Mouse (Mus musculus) bone marrow, adult 2 months (tissue): ENCODE data around the gene Eif2ak1. TPM values are rescaled to one million over a fixed set of nuclear protein-coding genes. Genes with fewer than 3 reads are reported as not detected.
A peak's percentile ranks its signal among the peaks of the same experiment; 100 is the strongest.

Experiments
- H3K27ac ChIP-seq: fragments of 200-500 bp; 2 replicates; pipeline ENCODE4 v1.5.1; 2012; ENCODE audit warnings: low read depth, mild to moderate bottlenecking, control low read depth, inconsistent platforms, low read length; ENCODE audit not compliant: control insufficient read depth, poor library complexity, insufficient read depth
- H3K4me1 ChIP-seq: fragments of 200-500 bp; 2 replicates; pipeline ENCODE4 v1.6.1; 2011; ENCODE audit warnings: low read length; ENCODE audit not compliant: control insufficient read depth, insufficient read depth
- H3K4me3 ChIP-seq: fragments of 200-500 bp; replicated peaks from 2 replicates; pipeline ENCODE3; 2011; ENCODE audit warnings: mild to moderate bottlenecking, low read depth, low read length, control low read depth; ENCODE audit not compliant: control insufficient read depth
- CTCF ChIP-seq: fragments of 200-500 bp; IDR thresholded peaks from 2 replicates; pipeline ENCODE4 v1.5.1; 2011; ENCODE audit warnings: low read length, control low read depth; ENCODE audit not compliant: control insufficient read depth, insufficient read depth
- POLR2A ChIP-seq: fragments of 200-500 bp; IDR thresholded peaks from 2 replicates; pipeline ENCODE4 v1.6.1; 2011; ENCODE audit warnings: low read depth, mild to moderate bottlenecking, control low read depth, low read length, borderline replicate concordance; ENCODE audit not compliant: control insufficient read depth
- WGBS: fragments of 180-500 bp; shearing (Covaris S2); methylation state at CpG from one replicate; pipeline ENCODE4 v1.1.7; 2018; 5-methylcytosine and 5-hydroxymethylcytosine counted together
- polyA plus RNA-seq: library from polyadenylated mRNA; stranded (reverse); fragments of >200 nt; gene quantifications from 2 replicates; pipeline ENCODE4 v1.2.4, GENCODE M21; 2011; ENCODE audit warnings: low replicate concordance; ENCODE audit not compliant: missing spikeins, insufficient read depth, insufficient read length

Gene Eif2ak1
- polyA plus RNA-seq, 1 experiment, result 67.6 TPM

DNA sequence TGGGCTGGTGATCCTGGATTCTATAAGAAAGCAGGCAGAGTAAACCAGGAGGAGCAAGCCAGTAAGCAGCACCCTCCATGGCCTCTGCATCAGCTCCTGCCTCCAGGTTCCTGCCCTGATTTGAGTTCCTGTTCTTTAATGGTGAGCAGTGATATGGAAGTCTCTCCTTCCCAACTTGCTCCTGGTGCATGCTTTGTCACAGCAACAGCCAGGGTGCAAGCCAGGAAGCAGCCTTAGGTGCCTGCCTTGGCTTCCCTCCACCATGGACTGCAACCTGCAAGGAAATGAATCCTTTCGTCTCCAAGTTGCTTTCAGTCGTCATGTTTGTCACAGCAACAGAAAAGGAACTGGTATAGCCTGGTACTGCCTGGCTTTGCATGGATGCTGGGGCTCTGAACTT is 3.0 kb upstream of the Eif2ak1 start:
- no peaks in the 10 kb centered on the region; the same call in 1 of the 2 replicates for H3K4me1 ChIP-seq
- H3K27ac ChIP-seq, result no peak overlapping the region
- TF ChIP-seq CTCF (no peak), POLR2A (no peak)
- WGBS, result 59% methylated on average over 2 of the region's 2 CpGs
- H3K4me3 ChIP-seq, result no peak overlapping the region

DNA sequence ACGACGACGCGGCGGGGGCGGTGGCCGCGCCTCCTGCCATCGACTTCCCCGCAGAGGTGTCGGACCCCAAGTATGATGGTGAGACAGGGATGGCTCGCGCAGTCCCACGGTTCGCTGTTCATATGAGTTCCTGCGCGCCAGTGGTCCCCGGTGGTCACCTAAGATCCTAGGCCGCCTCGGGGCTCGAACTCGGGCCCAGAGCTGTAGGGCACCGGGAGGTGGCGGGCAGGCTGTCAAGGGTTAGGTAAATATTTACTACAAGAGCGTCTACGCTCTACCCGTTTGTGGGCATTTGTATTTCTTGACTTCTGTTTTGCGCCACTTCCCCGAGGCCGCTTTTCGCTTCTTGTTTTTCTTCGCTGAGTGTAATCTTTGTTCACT is 333 bp downstream of the Eif2ak1 start:
- H3K27ac ChIP-seq, result peak overlapping the region; percentile 96
- peak overlapping the region; percentile 88 for H3K4me3 ChIP-seq
- WGBS, result under 1% methylated on average over 31 of the region's 32 CpGs
- TF ChIP-seq CTCF (no peak), POLR2A (no peak)
- no peaks in the 10 kb centered on the region; the same call in 1 of the 2 replicates for H3K4me1 ChIP-seq

GRCm38 (mm10) chr5:143818461-143818860 is 873 bp downstream of the Eif2ak1 start:
- TF ChIP-seq CTCF (no peak), POLR2A (no peak)
- 5% methylated on average over 10 of the region's 10 CpGs for whole genome bisulfite sequencing
- no peaks in the 10 kb centered on the region; the same call in 1 of the 2 replicates for H3K4me1 ChIP-seq
- peak overlapping the region; percentile 88 for H3K4me3 ChIP-seq
- peak overlapping the region; percentile 96 for H3K27ac ChIP-seq

DNA sequence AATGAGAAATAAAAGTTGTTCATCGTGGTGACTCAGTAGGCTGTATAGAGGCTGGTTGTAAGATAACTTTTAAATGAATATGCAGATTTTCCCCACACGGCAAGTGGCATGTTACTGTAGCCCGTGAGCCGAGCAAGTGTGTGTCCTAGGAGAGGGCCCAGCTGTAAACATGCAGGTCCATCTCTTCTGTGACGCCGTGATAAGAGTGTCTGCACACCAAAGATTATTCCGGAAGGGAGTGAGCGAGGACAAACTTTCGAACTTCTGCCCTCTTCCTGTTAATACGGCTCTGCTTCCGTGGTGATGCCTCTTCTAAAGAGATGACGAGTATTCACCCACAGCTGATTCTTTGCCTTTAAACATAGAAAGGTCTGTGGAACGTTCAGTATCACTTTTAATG is 1.4 kb downstream of the Eif2ak1 start:
- 47% methylated on average over 13 of the region's 13 CpGs for WGBS
- peak overlapping the region; percentile 90 for H3K27ac ChIP-seq
- peak; percentile 37; the same call in 1 of the 2 replicates for TF ChIP-seq POLR2A
- no peak for TF ChIP-seq CTCF

DNA sequence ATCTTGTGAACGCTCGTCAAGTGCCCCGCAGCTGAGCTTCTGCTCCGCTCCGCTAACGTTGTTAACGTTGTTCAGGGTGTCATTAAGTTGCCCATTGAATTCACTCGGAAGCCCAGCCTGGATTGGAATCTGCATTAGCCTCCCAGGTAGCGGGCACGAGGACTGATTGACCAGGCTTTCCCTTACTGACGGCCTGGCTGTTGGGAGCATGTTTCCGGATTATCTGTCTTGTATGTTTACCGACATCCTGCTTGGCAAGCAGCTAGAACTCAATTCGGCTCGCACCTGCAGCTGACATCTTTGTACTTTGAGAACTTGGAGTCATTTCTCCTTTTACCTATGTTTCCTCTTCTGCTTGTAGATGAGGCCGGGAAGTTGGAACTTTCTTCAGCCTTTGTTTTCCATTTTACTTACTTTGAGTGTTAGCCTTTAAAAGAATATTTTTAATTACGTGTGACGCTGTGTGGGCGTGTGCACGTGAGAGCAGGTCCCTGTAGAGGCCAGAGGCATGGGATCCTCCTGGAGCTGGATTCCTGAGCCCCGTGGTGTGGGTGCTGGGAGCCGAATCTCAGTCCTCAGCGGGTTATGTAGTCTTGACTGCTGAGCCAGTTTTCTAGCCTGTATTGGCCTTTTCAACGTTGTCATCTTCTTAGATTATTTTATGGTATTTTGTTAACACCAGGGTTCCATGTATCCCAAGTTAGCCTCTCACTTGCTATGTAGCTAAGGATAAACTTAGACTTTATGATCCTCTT is 2.5 kb downstream of the Eif2ak1 start:
- H3K4me3 ChIP-seq, result peak overlapping the region; percentile 63
- WGBS, result 93% methylated on average over 24 of the region's 24 CpGs
- H3K27ac ChIP-seq, result no peak overlapping the region
- no peaks in the 10 kb centered on the region; the same call in 1 of the 2 replicates for H3K4me1 ChIP-seq
- TF ChIP-seq POLR2A, result no peak
- no peak for TF ChIP-seq CTCF

More for the DNA sequence above, 1.4 kb downstream of the Eif2ak1 start:
- Histone ChIP-seq H3K4me3 (peak overlapping the region; percentile 53), H3K4me1 (no peaks in the 10 kb centered on the region; the same call in 1 of the 2 replicates)

- no peak for TF ChIP-seq CTCF
- TF ChIP-seq POLR2A, result no peak
- 59% methylated on average over 5 of the region's 5 CpGs for WGBS
- H3K4me1 ChIP-seq, result no peaks in the 10 kb centered on the region; the same call in 1 of the 2 replicates
- H3K27ac ChIP-seq, result no peak overlapping the region
- H3K4me3 ChIP-seq, result no peak overlapping the region
Measured at GRCm38 (mm10) chr5:143820820-143821219, 3.2 kb downstream of the Eif2ak1 start.

GRCm38 (mm10) chr5:143871547-143872169 is 54.1 kb downstream of the Eif2ak1 start:
- TF ChIP-seq CTCF (no peak), POLR2A (no peak)
- no peak overlapping the region for H3K27ac ChIP-seq
- no peaks in the 10 kb centered on the region for H3K4me1 ChIP-seq
- no peak overlapping the region for H3K4me3 ChIP-seq
- 89% methylated on average over 11 of the region's 11 CpGs for WGBS

GRCm38 (mm10) chr5:143874571-143874970 is 57.0 kb downstream of the Eif2ak1 start:
- TF ChIP-seq POLR2A (no peak), CTCF (no peak)
- Histone ChIP-seq H3K4me3 (no peak overlapping the region), H3K4me1 (no peaks in the 10 kb centered on the region), H3K27ac (no peak overlapping the region)
- whole genome bisulfite sequencing, result 73% methylated on average over 4 of the region's 4 CpGs
